Mouse (Mus musculus): Measurements from ENCODE around the gene Dtx2.

GRCm38 (mm10) chr5:136061567-136061966 is 67.0 kb downstream of the Dtx2 start:
- TF ChIP-seq CTCF (IDR thresholded peaks at IDR 0.05; ENCODE audit: extremely low read depth, insufficient read depth, insufficient read length, insufficient replicate concordance) (peak; percentile 92), POLR2A (IDR thresholded peaks at IDR 0.05; ENCODE audit: low read depth, low read length) (no peak)

Data from spleen, adult 2 months (tissue).